Mouse (Mus musculus) kidney, adult 2 months (tissue): ENCODE measurements around the gene Tgtp2.

Experiments used
- CTCF ChIP-seq: fragments of 200-500 bp; conservative IDR thresholded peaks from 2 replicates; pipeline ENCODE4 v1.5.1; 2011; ENCODE audit warnings: low read depth, mild to moderate bottlenecking, control low read depth, low read length, moderate library complexity, mixed read lengths; ENCODE audit not compliant: insufficient read depth, insufficient read length
- POLR2A ChIP-seq: fragments of 200-500 bp; IDR thresholded peaks from one replicate; pipeline ENCODE4 v1.6.1; 2011; ENCODE audit warnings: low read depth, low read length, control low read depth

GRCm38 (mm10) chr11:49084385-49084784 is 20.4 kb upstream of the Tgtp2 start:
- TF ChIP-seq CTCF (no peak), POLR2A (no peak)
